Mouse (Mus musculus) adrenal gland, postnatal 10 days (tissue): ENCODE measurements at regions not wholly inside any gene's neighbourhood (a gene's known extent, or its start where the extent isn't known, plus 50 kb on each side); places are given as distances from the start of the nearest gene placed in this dataset.

ENCODE experiments used
- DNase-seq: peaks from one replicate; pipeline ENCODE4 v3.0.0; 2021; ENCODE audit warnings: mixed read lengths

GRCm38 (mm10) chr5:148775232-148775631 is 153.9 kb downstream of the Katnal1 start:
- no peak for DNase-seq

- DNase-seq = no peak
Measured at GRCm38 (mm10) chr5:148774446-148774845, 154.7 kb downstream of the Katnal1 start.

GRCm38 (mm10) chr5:148769452-148769851 is 159.7 kb downstream of the Katnal1 start:
- no peak for DNase-seq

- no peak for DNase-seq
Measured at GRCm38 (mm10) chr5:148768346-148768745, 160.8 kb downstream of the Katnal1 start.

GRCm38 (mm10) chr5:148765993-148766392 is 163.1 kb downstream of the Katnal1 start:
- DNase-seq = no peak

- no peak for DNase-seq
Measured at GRCm38 (mm10) chr5:148760108-148760507, 169.0 kb downstream of the Katnal1 start.

- DNase-seq = no peak
Measured at GRCm38 (mm10) chr5:148758786-148759185, 170.3 kb downstream of the Katnal1 start.

- no peak for DNase-seq
Measured at GRCm38 (mm10) chr5:148757715-148758114, 171.4 kb downstream of the Katnal1 start.

- no peak for DNase-seq
Measured at GRCm38 (mm10) chr5:148757236-148757635, 171.9 kb downstream of the Katnal1 start.

- no peak for DNase-seq
Measured at GRCm38 (mm10) chr5:148756246-148756930, 172.7 kb downstream of the Katnal1 start.

- no peak for DNase-seq
Measured at GRCm38 (mm10) chr5:148755807-148756206, 173.3 kb downstream of the Katnal1 start.

- DNase-seq = peak; percentile 54
Measured at GRCm38 (mm10) chr5:148754896-148755295, 174.2 kb downstream of the Katnal1 start.

GRCm38 (mm10) chr5:148754363-148754762 is 174.8 kb downstream of the Katnal1 start:
- DNase-seq = no peak

- DNase-seq = no peak
Measured at GRCm38 (mm10) chr5:148753457-148753856, 175.7 kb downstream of the Katnal1 start.

- DNase-seq = no peak
Measured at GRCm38 (mm10) chr5:148751980-148752379, 177.1 kb downstream of the Katnal1 start.

GRCm38 (mm10) chr5:148750002-148750734 is 179.0 kb downstream of the Katnal1 start:
- DNase-seq = no peak

GRCm38 (mm10) chr5:148747972-148748764 is 181.0 kb downstream of the Katnal1 start:
- peak; percentile 28 for DNase-seq

- no peak for DNase-seq
Measured at GRCm38 (mm10) chr5:148747549-148747948, 181.6 kb downstream of the Katnal1 start.

- peak; percentile 31 for DNase-seq
Measured at GRCm38 (mm10) chr5:148746726-148747125, 182.4 kb downstream of the Katnal1 start.

- no peak for DNase-seq
Measured at GRCm38 (mm10) chr5:148744676-148745391, 184.3 kb downstream of the Katnal1 start.

- no peak for DNase-seq
Measured at GRCm38 (mm10) chr5:148742158-148742835, 186.8 kb downstream of the Katnal1 start.
